Mouse (Mus musculus) neural tube, embryonic 12.5 days (tissue): ENCODE results near the gene Mageb2. TPM values are rescaled to one million over a fixed set of nuclear protein-coding genes. Genes with fewer than 3 reads are reported as not detected.
"Not testable (repeated sequence)": the region's sequence is repeated elsewhere in the genome, so short reads cannot be mapped to it uniquely, and the experiment has no call there.

Source experiments
- ATAC-seq: fragments of 200-750 bp; cut with Nextera tagmentation; 2 replicates; pipeline ENCODE4 v1.8.0; 2017; ENCODE audit warnings: low read depth, mild to moderate bottlenecking, moderate TSS enrichment, moderate library complexity; ENCODE audit not compliant: low FRiP score
- H3K27ac ChIP-seq: fragments of 300-500 bp; sonication (generic); 2 replicates; pipeline ENCODE4 v1.5.1; 2016
- H3K27me3 ChIP-seq: fragments of 300-500 bp; sonication (generic); replicated peaks from 2 replicates; pipeline ENCODE4 v1.6.1; 2016; ENCODE audit warnings: mild to moderate bottlenecking
- H3K36me3 ChIP-seq: fragments of 300-500 bp; sonication (generic); 2 replicates; pipeline ENCODE4 v1.6.1; 2016; ENCODE audit warnings: mild to moderate bottlenecking
- H3K4me1 ChIP-seq: fragments of 300-500 bp; sonication (generic); 2 replicates; pipeline ENCODE4 v1.6.1; 2016
- H3K4me2 ChIP-seq: fragments of 300-500 bp; sonication (generic); replicated peaks from 2 replicates; pipeline ENCODE4 v1.6.1; 2016; ENCODE audit warnings: mild to moderate bottlenecking
- H3K4me3 ChIP-seq: fragments of 300-500 bp; sonication (generic); 2 replicates; pipeline ENCODE4 v1.5.1; 2016
- H3K9ac ChIP-seq: fragments of 300-500 bp; sonication (generic); 2 replicates; pipeline ENCODE4 v1.6.1; 2016; ENCODE audit warnings: mild to moderate bottlenecking
- H3K9me3 ChIP-seq: fragments of 300-500 bp; sonication (generic); 2 replicates; pipeline ENCODE4 v1.6.1; 2016; ENCODE audit warnings: mild to moderate bottlenecking
- WGBS: fragments of 180-500 bp; shearing (Covaris S2); methylation state at CpG from one replicate; pipeline ENCODE4 v1.1.7; 2016; 5-methylcytosine and 5-hydroxymethylcytosine counted together
- polyA plus RNA-seq: library from polyadenylated mRNA; unstranded; fragments of >200 nt; fragmentation: Nextera tagmentation; extraction: Ambion mirVana; gene quantifications from 2 replicates; pipeline ENCODE4 v1.2.1, GENCODE M21; 2016

Gene Mageb2
- not detected in 2 replicates for polyA plus RNA-seq

DNA sequence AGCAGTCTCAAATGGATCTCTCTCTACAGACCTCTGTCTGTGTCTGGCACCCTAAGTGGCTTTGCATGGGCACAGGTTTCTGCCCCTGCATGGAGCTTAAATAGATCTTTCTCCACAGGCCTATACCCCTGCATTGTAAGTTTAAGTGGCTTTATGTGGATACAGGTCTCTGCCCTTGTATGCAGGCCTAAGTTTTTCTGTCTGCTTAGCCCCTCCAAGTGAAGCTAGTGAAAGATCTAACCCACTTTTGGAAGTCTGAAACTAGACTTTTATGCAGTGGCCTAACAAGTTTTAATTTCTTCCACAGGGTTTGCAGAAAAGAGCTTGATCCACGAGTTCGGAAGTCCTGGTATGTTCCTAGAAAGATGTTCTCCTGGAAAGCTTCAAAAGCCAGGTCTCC, at the start of gene Mageb2:
Gene Mageb2 (plus strand): TSS at position 301 of the 400 bp plus-strand sequence.
- 85% methylated on average over 2 of the region's 2 CpGs for WGBS

DNA sequence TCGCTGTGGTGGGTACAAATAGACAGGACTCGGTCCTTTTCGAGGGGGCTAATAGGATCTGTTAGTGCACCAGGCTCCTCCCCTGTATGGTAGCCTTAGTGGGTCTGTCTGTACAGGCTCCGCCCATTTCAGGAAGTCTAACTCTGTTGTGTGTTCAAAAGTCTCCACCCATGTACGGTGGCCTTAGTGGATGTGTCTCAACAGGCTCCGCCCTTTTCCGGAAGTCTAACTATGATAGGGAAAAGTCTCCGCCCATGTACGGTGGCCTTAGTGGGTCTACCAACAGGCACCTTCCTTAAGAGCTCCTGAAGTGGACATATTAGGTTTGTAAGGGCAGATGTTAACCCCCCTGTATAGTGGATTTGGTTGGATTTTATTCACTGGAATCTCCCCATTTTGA, 18.2 kb upstream of the Mageb2 start:
- not testable (repeated sequence) for H3K4me2 ChIP-seq, H3K4me3 ChIP-seq, H3K9me3 ChIP-seq, H3K4me1 ChIP-seq, H3K36me3 ChIP-seq, H3K27me3 ChIP-seq, H3K27ac ChIP-seq, ATAC-seq, H3K9ac ChIP-seq
- 90% methylated on average over 9 of the region's 9 CpGs for WGBS

More for the DNA sequence above, at the start of gene Mageb2:
- H3K4me1 ChIP-seq, H3K36me3 ChIP-seq, H3K4me2 ChIP-seq, H3K9ac ChIP-seq, H3K27me3 ChIP-seq, H3K9me3 ChIP-seq, H3K4me3 ChIP-seq, H3K27ac ChIP-seq, ATAC-seq: not testable (repeated sequence)

Other genes with a start within 250 kb of the Mageb2 start
- not detected in 2 replicates for gene Gm5072, start 60.8 kb downstream of the Mageb2 start, polyA plus RNA-seq
- gene Gm8914, start 148.4 kb downstream of the Mageb2 start, polyA plus RNA-seq, result not detected in 2 replicates
- not detected in 2 replicates for gene 1700084M14Rik, start 244.2 kb downstream of the Mageb2 start, polyA plus RNA-seq